Mouse (Mus musculus): ENCODE measurements around the gene Gpr22. TPM values are rescaled to one million over a fixed set of nuclear protein-coding genes. Genes with fewer than 3 reads are reported as not detected.

Gpr22 gene
- total RNA-seq (2023), result not detected

GRCm38 (mm10) chr12:31713600-31713999 is at the start of gene Gpr22:
TSS of gene Gpr22 (minus strand) at chr12:31713947.

Other genes with a start within 250 kb of the Gpr22 start
- 41.8 TPM for gene Cbll1, start 214.3 kb downstream of the Gpr22 start, total RNA-seq (2023)
- not detected for gene Slc26a4, start 154.0 kb downstream of the Gpr22 start, total RNA-seq (2023)
- 30.2 TPM for gene Bcap29, start 79.3 kb downstream of the Gpr22 start, total RNA-seq (2023)
- 8.7 TPM for gene Dus4l, start 59.1 kb downstream of the Gpr22 start, total RNA-seq (2023)
- 51.5 TPM for gene Cog5, start 59.1 kb downstream of the Gpr22 start, total RNA-seq (2023)
- gene Hbp1, start 236.6 kb upstream of the Gpr22 start, total RNA-seq (2023), result 189 TPM

All from CD4-positive naive resting alpha-beta T cell, adult 76 days (primary cell).